Mouse (Mus musculus) cerebellum, adult 11 months (tissue): Measurements from ENCODE around the gene Hist1h4h.

ENCODE experiments used
- DNase-seq: peaks from one replicate; pipeline ENCODE4 v3.0.0; 2022

Hist1h4h gene

GRCm38 (mm10) chr13:23576906-23577639 is 46.2 kb downstream of the Hist1h4h start:
- DNase-seq = no peak

- DNase-seq = no peak
Observed at GRCm38 (mm10) chr13:23577835-23578234, 47.0 kb downstream of the Hist1h4h start.
